Mouse (Mus musculus): Measurements from ENCODE around the gene Jkamp. TPM values are rescaled to one million over a fixed set of nuclear protein-coding genes. Genes with fewer than 3 reads are reported as not detected.
A peak's percentile ranks its signal among the peaks of the same experiment; 100 is the strongest.

The Jkamp gene
- polyA plus RNA-seq, 1 experiment from 2014 or later, result 56.2 TPM

DNA sequence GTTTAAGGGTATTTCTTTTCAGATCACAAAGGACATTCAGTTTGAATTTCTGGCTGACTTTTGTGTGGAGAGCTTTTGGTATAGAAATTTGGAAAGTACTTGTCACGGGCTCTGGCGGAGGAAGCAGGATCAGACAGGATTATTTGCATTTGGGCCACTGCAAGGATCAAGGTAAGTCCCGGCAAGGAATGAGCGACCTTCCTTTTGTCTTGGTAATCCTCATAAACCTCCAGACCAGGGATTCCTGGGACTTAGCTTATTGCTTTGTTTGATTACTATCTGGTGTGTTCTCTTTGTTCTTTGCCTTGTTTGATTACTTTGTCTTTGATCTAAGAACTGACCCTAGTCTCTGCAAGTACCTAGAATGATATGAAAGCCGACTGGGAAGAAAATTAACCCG, 31.5 kb upstream of the Jkamp start:
- in situ Hi-C loops (cut with MboI; ENCODE audit: low pct_unique_long_range_greater_than_20kb), result no loop called here
- CTCF ChIA-PET, result interaction anchor here (1.4 to 4.3 kb wide), 2 partner anchors 11 to 286 kb away, joined by 5 to 20 read pairs; no protein-coding TSS in a partner anchor
- POLR2A ChIA-PET, result no interaction called here
- peaks cover 28% of the 10 kb centered on the region for H3K27me3 ChIP-seq
- ATAC-seq (no peak), DNase-seq (ENCODE audit: low read depth, low spot score) (no peak)
- TF ChIP-seq CTCF (IDR thresholded peaks at IDR 0.05), result no peak

DNA sequence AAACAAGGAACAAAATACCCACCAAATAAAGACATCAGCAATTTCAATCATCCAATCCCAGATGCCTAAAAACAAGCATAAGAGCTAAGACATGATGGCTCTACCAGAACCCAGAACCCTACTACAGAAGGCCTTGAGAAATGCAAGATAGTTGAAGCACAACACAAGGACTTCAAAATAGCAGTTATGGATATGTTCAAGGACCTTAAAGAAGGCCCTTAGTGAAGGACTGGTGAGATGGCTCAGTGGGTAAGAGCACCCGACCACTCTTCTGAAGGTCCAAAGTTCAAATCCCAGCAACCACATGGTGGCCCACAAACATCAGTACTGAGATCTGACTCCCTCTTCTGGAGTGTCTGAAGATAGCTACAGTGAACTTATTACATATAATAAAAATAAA, 27.6 kb upstream of the Jkamp start:
- peaks cover 41% of the 10 kb centered on the region for H3K27me3 ChIP-seq

DNA sequence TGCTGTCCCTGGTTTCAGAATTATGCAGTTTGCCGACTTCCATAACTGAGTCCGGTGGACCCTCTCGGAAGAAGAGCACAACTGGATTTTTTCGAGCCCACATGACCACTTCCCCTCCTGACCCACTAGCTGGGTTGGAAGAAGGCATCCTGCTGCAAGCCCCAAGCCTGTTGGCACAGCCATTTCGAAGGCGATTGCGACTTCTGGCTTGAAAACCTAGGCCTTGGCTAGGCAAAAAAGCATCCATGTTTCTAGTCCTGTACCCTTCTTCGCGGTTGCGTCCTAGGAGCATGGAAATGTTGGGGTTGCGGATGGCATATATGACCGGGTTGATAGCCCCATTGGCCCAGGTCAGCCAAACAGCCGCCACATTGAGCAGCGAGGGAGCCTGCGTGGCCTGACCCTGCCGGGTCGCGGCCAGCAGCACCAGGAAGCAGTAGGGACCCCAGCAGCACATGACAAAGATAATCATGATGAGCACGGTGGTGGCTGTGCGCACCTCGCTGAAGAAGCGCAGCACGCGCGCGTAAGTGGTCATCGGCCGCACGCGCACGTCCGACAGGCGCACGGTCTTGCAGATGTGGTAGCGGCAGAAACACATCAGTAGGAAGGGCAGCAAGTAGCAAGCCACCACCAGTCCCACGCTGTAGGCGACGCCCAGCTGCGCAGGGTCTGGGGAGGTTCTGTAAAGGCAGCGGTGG, 15.6 kb upstream of the Jkamp start:
- POLR2A ChIA-PET, result interaction anchor here (1.1 kb wide), 1 partner anchor 15 kb away, joined by 3 read pairs; no protein-coding TSS in a partner anchor
- peaks cover 13% of the 10 kb centered on the region for H3K27me3 ChIP-seq
- no peak for ATAC-seq
- DNase-seq (ENCODE audit: low read depth, low spot score), result no peak
- no peak for TF ChIP-seq CTCF (IDR thresholded peaks at IDR 0.05)
- in situ Hi-C loops (cut with MboI; ENCODE audit: low pct_unique_long_range_greater_than_20kb), result no loop called here
- CTCF ChIA-PET, result interaction anchor here (1.1 to 1.8 kb wide), 2 partner anchors 10 to 12 kb away, joined by 4 to 9 read pairs; no protein-coding TSS in a partner anchor

More for the DNA sequence above, 27.6 kb upstream of the Jkamp start:
- in situ Hi-C loops (cut with MboI; ENCODE audit: low pct_unique_long_range_greater_than_20kb), result no loop called here
- ChIA-PET POLR2A (no interaction called here), CTCF (no interaction called here)
- DNase-seq (ENCODE audit: low read depth, low spot score), result no peak
- no peak for TF ChIP-seq CTCF (IDR thresholded peaks at IDR 0.05)
- no peak for ATAC-seq

DNA sequence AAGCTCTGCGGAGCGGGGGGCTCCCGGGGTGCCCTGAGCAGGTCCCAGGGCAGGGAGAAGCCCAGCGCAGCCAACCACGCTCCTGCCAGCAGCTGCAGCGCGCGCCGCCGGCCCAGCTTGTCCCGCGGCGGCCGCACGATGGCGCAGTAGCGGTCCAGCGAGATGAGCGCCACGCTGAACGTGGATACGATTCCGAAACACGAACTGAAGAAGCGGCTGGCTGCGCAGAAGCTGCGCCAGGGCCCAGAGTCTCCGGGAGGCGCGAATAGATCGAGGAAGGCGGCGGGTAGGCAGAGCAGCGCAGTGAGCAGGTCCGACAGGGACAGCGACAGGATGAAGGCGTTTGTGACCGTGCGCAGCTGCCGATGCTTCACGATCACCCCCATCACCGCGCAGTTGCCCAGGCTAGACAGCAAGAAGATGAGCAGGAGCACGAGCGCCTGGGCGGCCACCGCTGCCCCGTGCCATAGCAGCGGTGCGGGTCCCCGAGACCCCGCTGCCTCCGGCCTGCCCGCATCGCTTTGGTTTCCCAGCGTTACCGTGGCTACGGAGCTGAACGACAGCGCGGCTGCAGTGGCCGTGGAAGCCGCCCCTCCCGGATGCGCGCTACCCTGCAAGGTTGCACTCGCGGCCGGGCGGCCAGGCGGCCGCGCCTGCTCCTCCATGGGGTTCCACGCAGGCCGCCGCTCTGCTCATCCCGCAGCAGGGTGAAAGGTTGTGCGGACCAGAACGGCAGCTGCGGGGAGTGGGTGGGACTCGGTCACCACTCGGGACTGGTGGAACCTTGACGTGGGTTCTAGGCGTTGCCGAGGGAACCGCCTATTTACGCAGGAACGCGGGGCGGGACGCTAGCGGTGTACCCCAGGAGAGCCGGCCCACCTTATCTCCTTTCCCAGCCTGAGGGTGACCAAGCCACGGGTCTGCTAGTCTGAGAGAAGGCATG, 14.8 kb upstream of the Jkamp start, which contains the start of gene Gpr135:
TSS of gene Gpr135 (minus strand) at position 799 of the 943 bp plus-strand sequence.
- peaks cover 9% of the 10 kb centered on the region for H3K27me3 ChIP-seq
- no peak for TF ChIP-seq CTCF (IDR thresholded peaks at IDR 0.05)
- ATAC-seq, result peak; percentile 96
- DNase-seq (ENCODE audit: low read depth, low spot score), result no peak
- in situ Hi-C loops (cut with MboI; ENCODE audit: low pct_unique_long_range_greater_than_20kb), result no loop called here
- CTCF ChIA-PET, result interaction anchor here (1.1 to 1.8 kb wide), 3 partner anchors 9 to 13 kb away, joined by 4 to 9 read pairs (median 4); no protein-coding TSS in a partner anchor
- POLR2A ChIA-PET, result interaction anchor here (1.1 kb wide), 1 partner anchor 14 kb away, joined by 3 read pairs; no protein-coding TSS in a partner anchor

DNA sequence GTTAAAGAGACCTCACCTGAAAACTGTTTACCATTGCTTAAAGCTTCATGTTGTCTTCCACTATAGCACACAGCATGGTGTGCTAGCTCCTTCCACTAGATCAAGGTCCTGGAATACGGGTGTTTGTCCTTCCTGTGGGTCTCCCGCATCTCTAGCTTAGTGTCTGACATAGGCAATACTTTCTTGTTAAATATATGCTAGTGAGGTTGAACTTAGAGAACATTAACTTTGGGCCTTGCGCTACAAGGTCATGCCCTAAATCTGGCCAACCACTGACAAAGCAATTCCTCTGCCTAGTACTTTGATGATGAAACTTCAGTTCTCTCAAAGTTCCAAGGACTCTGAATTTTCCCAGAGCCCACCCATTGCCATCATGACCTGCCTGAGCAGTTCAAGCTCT, 7.1 kb upstream of the Jkamp start:
- in situ Hi-C loops (cut with MboI; ENCODE audit: low pct_unique_long_range_greater_than_20kb), result no loop called here
- TF ChIP-seq CTCF (IDR thresholded peaks at IDR 0.05), result no peak
- H3K27me3 ChIP-seq, result no peaks in the 10 kb centered on the region
- DNase-seq (ENCODE audit: low read depth, low spot score) (no peak), ATAC-seq (no peak)
- ChIA-PET POLR2A (no interaction called here), CTCF (interaction anchor here (1.2 to 2.9 kb wide), 3 partner anchors 8 to 25 kb away, joined by 3 to 9 read pairs (median 4); no protein-coding TSS in a partner anchor)

DNA sequence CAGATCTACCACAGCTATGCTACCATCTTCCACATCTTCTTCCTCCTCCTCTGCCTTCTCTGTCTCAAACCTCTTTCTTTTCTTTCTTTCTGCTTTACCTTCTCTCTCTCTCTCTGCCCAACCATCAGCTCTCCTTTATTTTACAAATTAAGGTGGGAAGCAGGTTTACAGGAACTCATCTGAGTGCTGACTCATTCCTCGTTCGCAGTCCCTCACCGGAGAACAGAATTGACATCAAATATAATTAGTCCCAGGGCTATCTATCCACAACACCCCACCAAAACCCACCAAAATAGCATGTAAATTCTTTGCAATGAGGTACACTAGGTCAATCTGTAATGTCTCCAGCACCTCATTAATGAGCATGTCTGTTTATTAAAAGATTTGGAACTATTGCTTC, 3.4 kb upstream of the Jkamp start:
- TF ChIP-seq CTCF (IDR thresholded peaks at IDR 0.05), result no peak
- no peak for DNase-seq (ENCODE audit: low read depth, low spot score)
- POLR2A ChIA-PET, result interaction anchor here (0.7 kb wide), 1 partner anchor 1845 kb away, joined by 3 read pairs; no protein-coding TSS in a partner anchor
- CTCF ChIA-PET, result interaction anchor here (1.4 kb wide), 1 partner anchor 12 kb away, joined by 4 read pairs; no protein-coding TSS in a partner anchor
- ATAC-seq, result no peak
- in situ Hi-C loops (cut with MboI; ENCODE audit: low pct_unique_long_range_greater_than_20kb), result no loop called here
- H3K27me3 ChIP-seq, result no peaks in the 10 kb centered on the region

DNA sequence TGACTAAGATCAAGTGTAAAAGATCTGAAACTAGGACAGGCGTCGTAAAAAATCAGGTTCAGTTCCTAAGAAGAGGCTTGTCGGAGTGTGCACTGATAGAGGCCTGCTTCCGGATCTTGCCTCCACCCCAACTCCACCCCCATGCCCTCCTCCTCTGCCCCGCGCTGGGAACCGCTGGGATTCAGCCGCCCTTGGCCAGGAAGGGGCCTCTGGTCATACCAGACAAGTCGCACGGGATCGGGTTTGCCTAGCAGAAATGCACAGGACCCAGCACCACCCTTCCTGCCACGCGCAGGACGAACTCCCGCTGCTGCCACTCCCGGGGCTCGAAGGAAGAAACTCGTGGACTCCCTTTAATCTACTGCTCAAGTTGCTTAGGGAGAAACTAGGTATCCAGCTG, 3.0 kb upstream of the Jkamp start:
- no peak for TF ChIP-seq CTCF (IDR thresholded peaks at IDR 0.05)

DNA sequence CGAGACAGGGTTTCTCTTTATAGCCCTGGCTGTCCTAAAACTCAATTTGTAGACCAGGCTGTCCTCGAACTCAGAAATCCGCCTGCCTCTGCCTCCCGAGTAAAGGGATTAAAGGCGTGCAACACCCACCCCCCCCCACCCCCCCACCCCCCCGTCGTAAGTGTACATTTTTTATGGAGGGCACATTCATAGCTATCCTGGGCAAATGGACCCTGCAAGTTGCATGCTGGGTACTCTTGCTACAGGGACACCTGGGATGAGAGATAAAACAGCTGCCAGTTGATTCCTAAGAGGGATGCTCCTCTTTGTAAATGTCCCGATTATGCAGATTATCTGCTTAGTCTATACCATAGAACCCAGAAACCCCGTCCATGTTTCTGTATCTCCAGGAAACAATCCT, 2.1 kb upstream of the Jkamp start:
- no peak for TF ChIP-seq CTCF (IDR thresholded peaks at IDR 0.05)
- POLR2A ChIA-PET, result interaction anchor here (0.7 kb wide), 1 partner anchor 649 kb away, joined by 4 read pairs; no protein-coding TSS in a partner anchor
- CTCF ChIA-PET, result no interaction called here
- in situ Hi-C loops (cut with MboI; ENCODE audit: low pct_unique_long_range_greater_than_20kb), result no loop called here
- H3K27me3 ChIP-seq, result no peaks in the 10 kb centered on the region
- DNase-seq (ENCODE audit: low read depth, low spot score) (no peak), ATAC-seq (no peak)

More for the DNA sequence above, 3.0 kb upstream of the Jkamp start:
- DNase-seq (ENCODE audit: low read depth, low spot score) (no peak), ATAC-seq (no peak)
- in situ Hi-C loops (cut with MboI; ENCODE audit: low pct_unique_long_range_greater_than_20kb), result no loop called here
- ChIA-PET POLR2A (interaction anchor here (0.7 kb wide), 1 partner anchor 650 kb away, joined by 4 read pairs; no protein-coding TSS in a partner anchor), CTCF (interaction anchor here (1.4 kb wide), 1 partner anchor 12 kb away, joined by 4 read pairs; no protein-coding TSS in a partner anchor)
- H3K27me3 ChIP-seq, result no peaks in the 10 kb centered on the region

DNA sequence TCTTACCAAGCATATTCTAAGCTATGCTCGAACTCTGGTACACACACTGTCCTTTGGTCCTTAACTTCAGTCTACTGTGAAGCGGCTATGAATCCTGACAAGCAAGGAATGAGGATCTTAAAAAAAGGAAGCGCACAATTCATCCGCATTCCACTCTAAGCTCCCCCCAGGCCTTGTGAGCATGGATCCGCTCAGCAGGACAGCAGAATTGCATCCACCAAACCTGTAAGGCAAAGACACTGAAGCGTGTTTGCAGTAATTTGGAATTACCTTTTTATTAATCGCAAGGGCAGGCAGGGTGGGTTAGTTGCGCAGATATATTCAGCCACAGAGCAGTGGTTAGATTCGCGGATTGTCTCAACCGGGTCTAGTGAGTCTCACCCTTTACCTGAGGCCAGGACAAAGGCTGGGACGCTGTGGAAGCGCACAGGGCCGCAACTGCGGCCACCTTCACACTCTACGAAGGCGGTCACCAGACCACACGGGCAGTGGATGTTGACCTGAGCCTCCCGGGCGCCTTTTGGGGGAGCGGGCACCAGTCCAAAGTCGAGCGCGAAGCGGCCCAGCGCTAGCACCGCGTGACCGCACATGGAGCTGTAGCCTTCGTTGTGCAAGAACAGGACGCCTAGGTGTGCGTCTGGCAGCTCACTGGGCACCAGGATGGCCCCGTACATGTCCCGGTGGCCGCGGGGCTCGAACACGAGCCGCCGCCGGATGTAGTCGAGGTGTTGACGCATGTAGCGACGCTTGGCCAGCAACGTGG, 947 bp upstream of the Jkamp start:
- ATAC-seq (no peak), DNase-seq (ENCODE audit: low read depth, low spot score) (no peak)
- in situ Hi-C loops (cut with MboI; ENCODE audit: low pct_unique_long_range_greater_than_20kb), result no loop called here
- ChIA-PET POLR2A (interaction anchor here (0.6 to 0.7 kb wide), 2 partner anchors 14 to 46 kb away, joined by 3 to 6 read pairs; no protein-coding TSS in a partner anchor), CTCF (interaction anchor here (1.1 to 1.3 kb wide), 2 partner anchors 12 to 13 kb away, joined by 3 to 4 read pairs; partner anchors contain the start of gene Gpr135)
- TF ChIP-seq CTCF (IDR thresholded peaks at IDR 0.05), result no peak
- H3K27me3 ChIP-seq, result no peaks in the 10 kb centered on the region

DNA sequence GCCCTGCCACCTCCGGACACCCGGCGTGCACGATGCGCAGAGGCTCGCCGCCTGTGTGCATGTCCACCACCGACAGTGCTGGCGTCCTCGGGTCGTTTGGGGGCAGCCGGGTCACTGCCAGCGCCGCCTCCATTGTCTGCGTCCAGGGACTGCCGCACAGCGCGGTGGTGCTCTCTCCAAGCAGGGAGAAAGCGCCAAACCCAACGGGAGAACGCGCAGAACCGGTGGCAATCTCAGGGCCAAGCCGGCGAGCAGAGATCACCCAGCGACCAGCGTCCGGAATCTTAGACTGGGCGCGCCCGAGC, 413 bp upstream of the Jkamp start:
- no peaks in the 10 kb centered on the region for H3K27me3 ChIP-seq
- in situ Hi-C loops (cut with MboI; ENCODE audit: low pct_unique_long_range_greater_than_20kb), result no loop called here
- DNase-seq (ENCODE audit: low read depth, low spot score) (no peak), ATAC-seq (peak; percentile 4)
- no peak for TF ChIP-seq CTCF (IDR thresholded peaks at IDR 0.05)
- ChIA-PET CTCF (no interaction called here), POLR2A (interaction anchor here (0.6 to 0.7 kb wide), 2 partner anchors 15 to 46 kb away, joined by 3 to 6 read pairs; no protein-coding TSS in a partner anchor)

All from Patski (cell line).